Mouse (Mus musculus): Measurements from ENCODE around the gene Egf. TPM values are rescaled to one million over a fixed set of nuclear protein-coding genes. Genes with fewer than 3 reads are reported as not detected.

Egf gene
- polyA plus RNA-seq, 1 experiment from 2014 or later, result 1.3 TPM

DNA sequence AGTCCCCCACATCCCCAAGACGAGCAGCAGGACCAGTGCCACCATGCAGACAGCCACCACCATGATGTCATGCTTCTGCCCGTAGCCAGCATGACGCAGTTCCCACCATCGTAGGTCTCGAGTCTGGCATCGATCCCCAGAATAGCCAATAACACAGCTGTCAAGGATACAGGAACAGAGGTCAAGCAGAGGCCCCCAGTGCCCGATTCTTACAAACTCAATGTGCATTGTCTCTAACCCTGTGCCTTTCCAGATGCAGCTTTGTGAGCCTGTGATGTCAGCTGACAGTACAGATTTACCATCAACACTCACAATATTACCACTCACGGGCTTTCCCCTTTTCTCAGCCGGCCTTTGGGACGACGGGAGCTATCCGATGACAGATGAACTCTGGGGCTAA lies 68.9 kb downstream of the Egf start:
- ATAC-seq (replicated peaks; ENCODE audit: insufficient number of reproducible peaks, low FRiP score, low TSS enrichment, low read depth), result no peak

DNA sequence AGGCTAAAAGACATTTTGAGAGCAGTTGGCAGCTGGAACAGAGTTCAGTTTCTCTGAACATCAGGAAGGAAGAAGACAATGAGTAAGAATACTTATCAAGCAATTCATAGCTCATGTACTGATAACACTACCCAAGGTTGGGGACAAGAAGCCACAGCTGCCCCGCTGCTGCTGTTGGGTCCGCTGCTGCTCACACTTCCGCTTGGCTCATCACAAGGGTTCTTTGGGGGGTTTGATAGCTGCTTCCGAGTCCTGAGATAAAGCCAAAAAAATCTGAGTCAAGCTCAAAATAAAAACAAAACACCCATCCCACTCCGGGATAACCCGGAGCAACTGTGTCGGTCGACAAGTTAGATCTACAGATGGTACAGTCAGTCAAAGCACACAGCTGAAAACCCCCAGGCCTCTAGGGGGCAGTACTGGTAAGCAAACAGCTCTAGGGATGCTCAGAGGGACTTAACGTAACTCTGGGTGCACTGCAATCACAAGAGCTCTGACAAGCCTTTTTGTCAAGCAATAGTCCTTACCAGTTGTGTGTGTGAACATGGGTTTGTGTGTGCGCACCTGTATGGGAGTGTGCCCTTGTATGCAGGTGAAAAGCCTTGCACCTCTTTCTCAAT lies 71.9 kb downstream of the Egf start:
- H3K27me3 ChIP-seq (ENCODE audit: control insufficient read depth, insufficient read depth, low read length), result no peaks in the 10 kb centered on the region
- no peaks in the 10 kb centered on the region for H3K36me3 ChIP-seq (replicated peaks; ENCODE audit: control insufficient read depth, insufficient read depth, low read depth, low read length)
- DNase-seq (ENCODE audit: low spot score) (no peak), ATAC-seq (replicated peaks; ENCODE audit: insufficient number of reproducible peaks, low FRiP score, low TSS enrichment, low read depth) (no peak)
- H3K9me3 ChIP-seq (replicated peaks; ENCODE audit: control insufficient read depth, low read length), result no peaks in the 10 kb centered on the region
- no peak overlapping the region for H3K4me3 ChIP-seq (ENCODE audit: low read depth, low read length)
- no peak overlapping the region for H3K4me2 ChIP-seq (ENCODE audit: low read depth, low read length)
- H3K9ac ChIP-seq (replicated peaks; ENCODE audit: low read length), result no peak overlapping the region
- WGBS, result 91% methylated on average over 10 of the region's 10 CpGs
- H3K27ac ChIP-seq (replicated peaks; ENCODE audit: low read depth, low read length), result no peak overlapping the region
- H3K4me1 ChIP-seq (ENCODE audit: control insufficient read depth, insufficient read depth, low read length), result no peaks in the 10 kb centered on the region

More for the DNA sequence above, 68.9 kb downstream of the Egf start:
- no peak overlapping the region for H3K27ac ChIP-seq (replicated peaks; ENCODE audit: low read depth, low read length)
- H3K4me3 ChIP-seq (ENCODE audit: low read depth, low read length), result no peak overlapping the region
- no peak overlapping the region for H3K4me2 ChIP-seq (ENCODE audit: low read depth, low read length)
- DNase-seq (ENCODE audit: low spot score), result no peak
- no peaks in the 10 kb centered on the region for H3K36me3 ChIP-seq (replicated peaks; ENCODE audit: control insufficient read depth, insufficient read depth, low read depth, low read length)
- H3K9me3 ChIP-seq (replicated peaks; ENCODE audit: control insufficient read depth, low read length), result no peaks in the 10 kb centered on the region
- H3K4me1 ChIP-seq (ENCODE audit: control insufficient read depth, insufficient read depth, low read length), result no peaks in the 10 kb centered on the region
- no peaks in the 10 kb centered on the region for H3K27me3 ChIP-seq (ENCODE audit: control insufficient read depth, insufficient read depth, low read length)
- H3K9ac ChIP-seq (replicated peaks; ENCODE audit: low read length), result no peak overlapping the region
- 78% methylated on average over 12 of the region's 12 CpGs for WGBS

DNA sequence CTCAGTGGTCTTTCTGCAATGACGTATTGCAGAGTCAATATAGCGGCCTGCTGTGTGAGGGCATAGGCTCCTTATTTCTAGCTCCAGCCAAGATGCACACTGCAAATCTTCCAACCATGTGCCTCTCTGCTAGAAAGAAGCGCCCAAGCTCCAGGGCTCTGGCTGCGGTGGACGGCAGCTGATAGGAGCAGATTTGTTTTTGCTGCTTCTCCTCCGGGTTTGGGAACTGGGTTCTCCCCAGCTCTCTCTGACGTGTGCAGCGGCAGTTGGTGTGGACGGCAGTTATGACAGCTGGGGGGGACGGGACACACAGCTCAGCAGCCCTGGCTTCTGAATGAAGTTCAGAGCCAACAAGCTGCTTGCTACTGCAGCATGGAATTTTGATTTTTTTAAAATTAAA lies 72.7 kb downstream of the Egf start:
- Histone ChIP-seq H3K4me1 (ENCODE audit: control insufficient read depth, insufficient read depth, low read length) (no peaks in the 10 kb centered on the region), H3K27me3 (ENCODE audit: control insufficient read depth, insufficient read depth, low read length) (no peaks in the 10 kb centered on the region), H3K9ac (replicated peaks; ENCODE audit: low read length) (no peak overlapping the region), H3K27ac (replicated peaks; ENCODE audit: low read depth, low read length) (no peak overlapping the region), H3K36me3 (replicated peaks; ENCODE audit: control insufficient read depth, insufficient read depth, low read depth, low read length) (no peaks in the 10 kb centered on the region), H3K4me2 (ENCODE audit: low read depth, low read length) (no peak overlapping the region), H3K9me3 (replicated peaks; ENCODE audit: control insufficient read depth, low read length) (no peaks in the 10 kb centered on the region), H3K4me3 (ENCODE audit: low read depth, low read length) (no peak overlapping the region)
- WGBS, result 90% methylated on average over 10 of the region's 10 CpGs
- no peak for DNase-seq (ENCODE audit: low spot score)
- no peak for ATAC-seq (replicated peaks; ENCODE audit: insufficient number of reproducible peaks, low FRiP score, low TSS enrichment, low read depth)

DNA sequence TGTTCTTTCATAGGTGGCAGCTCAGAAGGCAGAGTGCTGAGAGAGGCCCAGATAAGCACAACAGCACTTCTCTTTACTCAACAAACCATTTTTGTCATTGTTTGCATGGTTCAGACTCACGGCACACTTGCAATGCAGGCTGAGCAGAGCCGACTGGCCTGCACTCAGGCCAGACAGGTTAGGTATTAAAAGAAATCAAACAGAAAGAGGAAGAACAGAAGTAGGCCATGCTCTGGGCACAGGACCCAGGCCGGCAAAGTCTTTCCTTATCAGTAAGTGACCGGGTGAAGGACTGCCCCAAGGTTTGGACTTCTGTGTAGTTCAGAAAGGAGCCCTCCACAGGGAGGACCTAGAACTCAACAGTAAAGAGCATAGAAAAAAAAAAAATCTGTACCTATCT lies 73.3 kb downstream of the Egf start:
- no peak for DNase-seq (ENCODE audit: low spot score)
- no peak overlapping the region for H3K27ac ChIP-seq (replicated peaks; ENCODE audit: low read depth, low read length)
- 88% methylated on average over 4 of the region's 4 CpGs for WGBS

DNA sequence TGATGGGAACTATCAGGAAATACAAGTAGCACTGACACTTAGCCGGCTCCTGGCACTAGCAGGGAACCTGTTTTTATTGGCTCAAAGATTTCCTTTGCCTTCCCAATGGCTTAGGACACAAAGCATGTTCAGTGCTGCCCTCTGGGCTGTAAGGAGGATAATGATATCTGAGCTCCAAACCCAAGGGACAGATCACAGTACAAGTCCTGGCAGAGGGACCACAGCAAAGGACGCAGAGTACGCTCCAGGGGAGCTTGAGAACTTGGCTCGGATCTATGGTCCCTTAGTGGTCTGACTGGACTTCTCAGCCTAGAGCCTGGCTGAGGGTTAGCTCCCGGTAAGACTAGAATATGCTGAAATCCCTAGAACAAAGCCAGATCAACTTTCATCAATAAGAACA lies 74.9 kb downstream of the Egf start:
- no peak overlapping the region for H3K4me3 ChIP-seq (ENCODE audit: low read depth, low read length)
- no peak overlapping the region for H3K4me2 ChIP-seq (ENCODE audit: low read depth, low read length)
- H3K4me1 ChIP-seq (ENCODE audit: control insufficient read depth, insufficient read depth, low read length), result no peaks in the 10 kb centered on the region
- 54% methylated on average over 5 of the region's 5 CpGs for WGBS
- H3K36me3 ChIP-seq (replicated peaks; ENCODE audit: control insufficient read depth, insufficient read depth, low read depth, low read length), result no peaks in the 10 kb centered on the region
- no peak for ATAC-seq (replicated peaks; ENCODE audit: insufficient number of reproducible peaks, low FRiP score, low TSS enrichment, low read depth)
- H3K27ac ChIP-seq (replicated peaks; ENCODE audit: low read depth, low read length), result no peak overlapping the region
- H3K9me3 ChIP-seq (replicated peaks; ENCODE audit: control insufficient read depth, low read length), result no peaks in the 10 kb centered on the region
- no peak for DNase-seq (ENCODE audit: low spot score)
- H3K27me3 ChIP-seq (ENCODE audit: control insufficient read depth, insufficient read depth, low read length), result no peaks in the 10 kb centered on the region
- H3K9ac ChIP-seq (replicated peaks; ENCODE audit: low read length), result no peak overlapping the region

More for the DNA sequence above, 73.3 kb downstream of the Egf start:
- no peak for ATAC-seq (replicated peaks; ENCODE audit: insufficient number of reproducible peaks, low FRiP score, low TSS enrichment, low read depth)
- no peak overlapping the region for H3K4me2 ChIP-seq (ENCODE audit: low read depth, low read length)
- no peaks in the 10 kb centered on the region for H3K4me1 ChIP-seq (ENCODE audit: control insufficient read depth, insufficient read depth, low read length)
- H3K27me3 ChIP-seq (ENCODE audit: control insufficient read depth, insufficient read depth, low read length), result no peaks in the 10 kb centered on the region
- no peaks in the 10 kb centered on the region for H3K9me3 ChIP-seq (replicated peaks; ENCODE audit: control insufficient read depth, low read length)
- no peak overlapping the region for H3K9ac ChIP-seq (replicated peaks; ENCODE audit: low read length)
- H3K4me3 ChIP-seq (ENCODE audit: low read depth, low read length), result no peak overlapping the region
- no peaks in the 10 kb centered on the region for H3K36me3 ChIP-seq (replicated peaks; ENCODE audit: control insufficient read depth, insufficient read depth, low read depth, low read length)

DNA sequence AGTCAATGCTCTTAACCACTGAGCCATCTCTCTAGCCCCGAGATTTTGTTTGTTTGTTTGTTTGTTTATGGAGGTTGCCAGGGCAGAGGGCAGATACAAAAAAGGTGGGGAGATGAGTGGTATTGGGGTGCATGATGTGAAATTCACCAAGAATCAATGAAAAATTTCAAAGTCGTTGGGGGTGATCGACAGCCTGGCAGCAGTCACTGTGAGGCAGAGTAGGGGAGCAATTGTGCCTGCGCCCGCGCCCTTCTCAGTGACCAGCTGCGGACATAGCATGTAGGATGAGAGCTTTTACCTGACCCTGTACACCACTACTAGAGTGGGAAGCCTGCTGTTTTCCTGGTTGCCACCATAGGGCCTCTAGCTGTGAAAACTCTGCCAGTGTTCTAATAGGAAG lies 79.2 kb downstream of the Egf start:
- no peaks in the 10 kb centered on the region for H3K9me3 ChIP-seq (replicated peaks; ENCODE audit: control insufficient read depth, low read length)
- no peaks in the 10 kb centered on the region for H3K27me3 ChIP-seq (ENCODE audit: control insufficient read depth, insufficient read depth, low read length)
- no peak overlapping the region for H3K27ac ChIP-seq (replicated peaks; ENCODE audit: low read depth, low read length)
- H3K9ac ChIP-seq (replicated peaks; ENCODE audit: low read length), result no peak overlapping the region
- no peak overlapping the region for H3K4me3 ChIP-seq (ENCODE audit: low read depth, low read length)
- DNase-seq (ENCODE audit: low spot score) (no peak), ATAC-seq (replicated peaks; ENCODE audit: insufficient number of reproducible peaks, low FRiP score, low TSS enrichment, low read depth) (no peak)
- 92% methylated on average over 7 of the region's 7 CpGs for WGBS
- H3K36me3 ChIP-seq (replicated peaks; ENCODE audit: control insufficient read depth, insufficient read depth, low read depth, low read length), result no peaks in the 10 kb centered on the region
- H3K4me2 ChIP-seq (ENCODE audit: low read depth, low read length), result no peak overlapping the region
- no peaks in the 10 kb centered on the region for H3K4me1 ChIP-seq (ENCODE audit: control insufficient read depth, insufficient read depth, low read length)

DNA sequence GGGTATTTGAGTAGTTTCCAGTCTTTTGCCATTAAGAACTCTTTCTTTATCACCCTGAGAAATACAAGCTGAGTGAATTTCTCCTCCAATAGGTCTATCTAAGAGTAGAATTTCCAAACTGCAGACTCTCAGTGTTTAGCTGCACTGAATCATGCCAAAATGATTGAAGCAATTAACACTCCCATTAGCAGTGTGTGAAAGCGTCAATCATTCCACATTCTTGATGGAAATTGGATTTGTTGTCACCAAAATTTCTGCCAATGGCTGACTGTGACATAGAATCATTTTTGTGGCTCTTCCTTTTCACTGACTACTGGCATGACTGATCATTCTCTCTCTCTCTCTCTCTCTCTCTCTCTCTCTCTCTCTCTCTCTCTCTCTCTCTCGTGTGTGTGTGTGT lies 91.2 kb downstream of the Egf start:
- Histone ChIP-seq H3K9ac (replicated peaks; ENCODE audit: low read length) (no peak overlapping the region), H3K27me3 (ENCODE audit: control insufficient read depth, insufficient read depth, low read length) (no peaks in the 10 kb centered on the region), H3K9me3 (replicated peaks; ENCODE audit: control insufficient read depth, low read length) (no peaks in the 10 kb centered on the region), H3K4me2 (ENCODE audit: low read depth, low read length) (no peak overlapping the region), H3K4me1 (ENCODE audit: control insufficient read depth, insufficient read depth, low read length) (no peaks in the 10 kb centered on the region), H3K36me3 (replicated peaks; ENCODE audit: control insufficient read depth, insufficient read depth, low read depth, low read length) (no peaks in the 10 kb centered on the region), H3K4me3 (ENCODE audit: low read depth, low read length) (no peak overlapping the region), H3K27ac (replicated peaks; ENCODE audit: low read depth, low read length) (no peak overlapping the region)
- ATAC-seq (replicated peaks; ENCODE audit: insufficient number of reproducible peaks, low FRiP score, low TSS enrichment, low read depth) (no peak), DNase-seq (ENCODE audit: low spot score) (no peak)
- WGBS, result 80% methylated on average over 1 of the region's 2 CpGs

DNA sequence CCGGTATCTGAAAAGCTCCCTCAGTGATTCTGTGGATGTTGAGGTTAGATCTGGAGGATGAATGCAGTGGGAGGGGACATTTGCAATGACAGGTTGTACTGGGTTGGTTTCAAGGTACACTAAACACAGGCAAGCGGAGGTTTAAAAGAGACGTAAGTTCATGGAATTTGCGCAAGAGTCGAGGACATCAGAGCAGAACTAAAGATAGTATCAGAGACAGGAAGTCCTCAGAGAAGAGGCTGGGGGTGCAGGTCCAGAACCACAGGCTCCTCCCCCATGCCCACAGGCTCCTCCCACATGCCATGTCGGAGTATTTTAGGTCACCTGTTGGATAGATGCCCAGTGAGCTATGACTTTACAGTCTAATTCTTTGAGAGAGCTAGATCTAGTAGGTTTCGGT lies 96.3 kb downstream of the Egf start:
- Histone ChIP-seq H3K9me3 (replicated peaks; ENCODE audit: control insufficient read depth, low read length) (no peaks in the 10 kb centered on the region), H3K9ac (replicated peaks; ENCODE audit: low read length) (no peak overlapping the region), H3K4me3 (ENCODE audit: low read depth, low read length) (no peak overlapping the region), H3K27ac (replicated peaks; ENCODE audit: low read depth, low read length) (no peak overlapping the region), H3K36me3 (replicated peaks; ENCODE audit: control insufficient read depth, insufficient read depth, low read depth, low read length) (no peaks in the 10 kb centered on the region), H3K4me2 (ENCODE audit: low read depth, low read length) (no peak overlapping the region), H3K4me1 (ENCODE audit: control insufficient read depth, insufficient read depth, low read length) (no peaks in the 10 kb centered on the region), H3K27me3 (ENCODE audit: control insufficient read depth, insufficient read depth, low read length) (no peaks in the 10 kb centered on the region)
- ATAC-seq (replicated peaks; ENCODE audit: insufficient number of reproducible peaks, low FRiP score, low TSS enrichment, low read depth) (no peak), DNase-seq (ENCODE audit: low spot score) (no peak)
- 88% methylated on average over 7 of the region's 7 CpGs for WGBS

Measured in embryonic facial prominence, embryonic 11.5 days (tissue).